Mouse (Mus musculus) left cerebral cortex, postnatal 14 days (tissue): ENCODE results near the gene Irgm1. TPM values are rescaled to one million over a fixed set of nuclear protein-coding genes. Genes with fewer than 3 reads are reported as not detected.
A peak's percentile ranks its signal among the peaks of the same experiment; 100 is the strongest.
"Not testable (repeated sequence)": the region's sequence is repeated elsewhere in the genome, so short reads cannot be mapped to it uniquely, and the experiment has no call there.

Source experiments
- DNase-seq, 2 experiments: peaks; one replicate each; pipeline ENCODE4 v3.0.0; 2021 to 2022; ENCODE audit warnings: low spot score in 2 of 2, mixed read lengths in 1 of 2
- intact Hi-C: fragments of 180-260 bp; cut with DNase I; formaldehyde crosslinking; loops from one replicate; pipeline ENCODE4 v1.15.1; 2025
- total RNA-seq, 2 experiments: library from RNA; stranded (reverse); gene quantifications; 2 replicates each; pipeline ENCODE4 v1.2.3; 2021

Irgm1 gene
- total RNA-seq, 2 experiments from 2014 or later: 3.7 TPM

- DNase-seq: no peak
- intact Hi-C loops: loop anchor here (5.0 kb wide), 1 partner anchor 408 kb away; no protein-coding TSS in a partner anchor
Measured at GRCm38 (mm10) chr11:48863808-48864207, 7.7 kb downstream of the Irgm1 start.

- intact Hi-C loops: loop anchor here (5.0 kb wide), 1 partner anchor 409 kb away; no protein-coding TSS in a partner anchor
- no peak for DNase-seq
Measured at GRCm38 (mm10) chr11:48862784-48863319, 8.6 kb downstream of the Irgm1 start.

- peak; percentile 76 to 79 for DNase-seq
- intact Hi-C loops: loop anchor here (2.0 to 10.0 kb wide), 2 partner anchors 68 to 386 kb away; partner anchors contain the start of gene Mgat1
Measured at GRCm38 (mm10) chr11:48859014-48859413, 12.5 kb downstream of the Irgm1 start.

- peak; percentile 89 to 96 for DNase-seq
- intact Hi-C loops: loop anchor here (10.0 kb wide), 1 partner anchor 391 kb away; the partner anchor contains the start of gene Mgat1
Measured at GRCm38 (mm10) chr11:48853474-48854180, 17.9 kb downstream of the Irgm1 start.

- intact Hi-C loops: loop anchor here (10.0 kb wide), 1 partner anchor 392 kb away; the partner anchor contains the start of gene Mgat1
- DNase-seq: no peak
Measured at GRCm38 (mm10) chr11:48852624-48853473, 18.6 kb downstream of the Irgm1 start.

- intact Hi-C loops: loop anchor here (10.0 kb wide), 1 partner anchor 393 kb away; the partner anchor contains the start of gene Mgat1
- DNase-seq: no peak
Measured at GRCm38 (mm10) chr11:48852190-48852589, 19.3 kb downstream of the Irgm1 start.

- intact Hi-C loops: loop anchor here (10.0 kb wide), 1 partner anchor 393 kb away; the partner anchor contains the start of gene Mgat1
- DNase-seq: no peak
Measured at GRCm38 (mm10) chr11:48851270-48851995, 20.1 kb downstream of the Irgm1 start.

GRCm38 (mm10) chr11:48850240-48850639 is 21.2 kb downstream of the Irgm1 start:
- intact Hi-C loops: loop anchor here (10.0 kb wide), 1 partner anchor 395 kb away; the partner anchor contains the start of gene Mgat1
- DNase-seq: no peak

- no peak for DNase-seq
- intact Hi-C loops: no loop called here
Measured at GRCm38 (mm10) chr11:48846881-48847280, 24.6 kb downstream of the Irgm1 start.

GRCm38 (mm10) chr11:48846362-48846761 is 25.1 kb downstream of the Irgm1 start:
- DNase-seq, intact Hi-C loops: not testable (repeated sequence)

GRCm38 (mm10) chr11:48845244-48845815 is 26.2 kb downstream of the Irgm1 start:
- DNase-seq: no peak

GRCm38 (mm10) chr11:48844309-48844708 is 27.2 kb downstream of the Irgm1 start:
- intact Hi-C loops: no loop called here
- no peak for DNase-seq

More at GRCm38 (mm10) chr11:48845244-48845815, 26.2 kb downstream of the Irgm1 start:
- intact Hi-C loops: no loop called here

GRCm38 (mm10) chr11:48843202-48843601 is 28.3 kb downstream of the Irgm1 start:
- intact Hi-C loops: no loop called here
- no peak for DNase-seq

- intact Hi-C loops: no loop called here
- DNase-seq: no peak
Measured at GRCm38 (mm10) chr11:48842378-48842792, 29.1 kb downstream of the Irgm1 start.

- DNase-seq: no peak
- intact Hi-C loops: no loop called here
Measured at GRCm38 (mm10) chr11:48841213-48841612, 30.3 kb downstream of the Irgm1 start.

GRCm38 (mm10) chr11:48840805-48841204 is 30.7 kb downstream of the Irgm1 start:
- intact Hi-C loops: no loop called here

GRCm38 (mm10) chr11:48838879-48839680 is 32.4 kb downstream of the Irgm1 start:
- no peak for DNase-seq
- intact Hi-C loops: no loop called here

More at GRCm38 (mm10) chr11:48840805-48841204, 30.7 kb downstream of the Irgm1 start:
- no peak for DNase-seq
